Mouse (Mus musculus) thymus, adult 2 months (tissue): ENCODE measurements around the gene Rtkn2. TPM values are rescaled to one million over a fixed set of nuclear protein-coding genes. Genes with fewer than 3 reads are reported as not detected.

ENCODE experiments used
- DNase-seq: peaks from one replicate; pipeline ENCODE4 v3.0.0; 2021
- H3K27ac ChIP-seq: fragments of 200-500 bp; 2 replicates; pipeline ENCODE4 v1.5.1; 2012; ENCODE audit warnings: low read length, control low read depth; ENCODE audit not compliant: control insufficient read depth, insufficient read depth
- H3K27me3 ChIP-seq: fragments of 200-500 bp; 2 replicates; pipeline ENCODE4 v1.6.1; 2012; ENCODE audit warnings: mild to moderate bottlenecking, low read length, moderate library complexity, mixed read lengths; ENCODE audit not compliant: control insufficient read depth, insufficient read depth
- H3K36me3 ChIP-seq: fragments of 200-500 bp; 2 replicates; pipeline ENCODE4 v1.6.1; 2012; ENCODE audit warnings: mild to moderate bottlenecking, low read length, moderate library complexity; ENCODE audit not compliant: control insufficient read depth, insufficient read depth
- H3K4me1 ChIP-seq: fragments of 200-500 bp; replicated peaks from 2 replicates; pipeline ENCODE4 v1.6.1; 2012; ENCODE audit warnings: low read length; ENCODE audit not compliant: control insufficient read depth, insufficient read depth
- H3K4me3 ChIP-seq: fragments of 200-500 bp; 2 replicates; pipeline ENCODE4 v1.5.1; 2012; ENCODE audit warnings: mild to moderate bottlenecking, low read length, control low read depth, moderate library complexity; ENCODE audit not compliant: control insufficient read depth, insufficient read depth
- CTCF ChIP-seq: fragments of 200-500 bp; IDR thresholded peaks from 2 replicates; pipeline ENCODE4 v1.5.1; 2012; ENCODE audit warnings: mild to moderate bottlenecking, control low read depth, low read length, moderate library complexity, borderline replicate concordance; ENCODE audit not compliant: control insufficient read depth, poor library complexity, insufficient read depth; ENCODE audit errors: extremely low read depth
- POLR2A ChIP-seq: fragments of 200-500 bp; IDR thresholded peaks from 2 replicates; pipeline ENCODE4 v1.6.1; 2012; ENCODE audit warnings: mild to moderate bottlenecking, low read length, control low read depth, moderate library complexity; ENCODE audit not compliant: control insufficient read depth, poor library complexity, insufficient read depth; ENCODE audit errors: extremely low read depth
- WGBS: fragments of 180-500 bp; shearing (Covaris S2); methylation state at CpG from one replicate; pipeline ENCODE4 v1.1.7; 2018; 5-methylcytosine and 5-hydroxymethylcytosine counted together
- polyA plus RNA-seq: library from polyadenylated mRNA; depleted of rRNA; stranded (reverse); fragments of >200 nt; gene quantifications from 2 replicates; pipeline ENCODE4 v1.2.3, GENCODE M21; 2012

Gene Rtkn2
- polyA plus RNA-seq, 1 experiment, result 4.2 TPM

GRCm38 (mm10) chr10:68025660-68026059, 46.3 kb downstream of the Rtkn2 start:
- WGBS, result 97% methylated on average over 3 of the region's 3 CpGs
- H3K4me3 ChIP-seq, result no peak overlapping the region
- H3K27me3 ChIP-seq, result no peaks in the 10 kb centered on the region
- DNase-seq, result no peak
- peaks cover 16% of the 10 kb centered on the region for H3K36me3 ChIP-seq
- H3K4me1 ChIP-seq, result no peaks in the 10 kb centered on the region; the same call in 1 of the 2 replicates
- TF ChIP-seq POLR2A (no peak), CTCF (no peak)
- H3K27ac ChIP-seq, result no peak overlapping the region

DNA sequence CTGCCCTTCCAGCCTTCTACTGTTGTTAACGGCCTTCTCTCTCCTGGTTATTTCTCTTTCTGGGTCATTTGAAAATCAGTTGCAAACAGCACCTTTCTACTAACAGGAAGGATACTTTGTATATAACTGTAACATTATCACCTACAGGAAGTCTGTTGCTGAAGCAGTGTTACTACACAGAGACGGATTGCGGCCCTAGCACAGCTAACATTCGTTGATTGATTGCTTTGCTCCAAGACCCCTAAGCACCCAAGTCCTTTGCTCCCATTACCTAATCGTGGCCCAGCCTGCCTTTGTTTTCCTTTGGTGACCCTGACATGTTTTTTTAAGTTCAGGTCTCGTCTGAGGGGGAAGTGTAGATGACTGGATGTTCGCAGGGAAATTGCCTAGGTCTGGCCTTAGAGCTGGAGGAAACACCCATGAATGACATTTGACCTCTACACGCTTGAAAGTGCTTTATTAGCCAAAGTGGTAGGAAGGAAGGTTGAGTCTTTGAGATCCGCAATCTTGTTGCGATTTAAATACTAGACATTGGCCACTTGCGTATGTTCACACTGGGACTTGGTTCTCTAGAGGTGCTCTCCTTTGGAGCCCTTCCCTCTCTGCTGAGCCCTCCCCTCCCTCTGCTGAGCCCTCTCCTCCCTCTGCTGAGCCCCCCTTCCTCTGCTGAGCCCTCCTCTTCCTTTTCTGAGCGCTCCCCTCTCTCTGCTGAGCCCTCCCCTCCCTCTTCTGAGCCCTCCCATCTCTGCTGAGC, 49.1 kb downstream of the Rtkn2 start:
- no peak for DNase-seq
- WGBS, result 94% methylated on average over 12 of the region's 12 CpGs
- no peak for TF ChIP-seq POLR2A
- TF ChIP-seq CTCF, result no peak
- Histone ChIP-seq H3K4me1 (no peaks in the 10 kb centered on the region), H3K36me3 (peaks cover 13% of the 10 kb centered on the region; the same call in 1 of the 2 replicates), H3K27me3 (no peaks in the 10 kb centered on the region), H3K27ac (no peak overlapping the region), H3K4me3 (no peak overlapping the region)

DNA sequence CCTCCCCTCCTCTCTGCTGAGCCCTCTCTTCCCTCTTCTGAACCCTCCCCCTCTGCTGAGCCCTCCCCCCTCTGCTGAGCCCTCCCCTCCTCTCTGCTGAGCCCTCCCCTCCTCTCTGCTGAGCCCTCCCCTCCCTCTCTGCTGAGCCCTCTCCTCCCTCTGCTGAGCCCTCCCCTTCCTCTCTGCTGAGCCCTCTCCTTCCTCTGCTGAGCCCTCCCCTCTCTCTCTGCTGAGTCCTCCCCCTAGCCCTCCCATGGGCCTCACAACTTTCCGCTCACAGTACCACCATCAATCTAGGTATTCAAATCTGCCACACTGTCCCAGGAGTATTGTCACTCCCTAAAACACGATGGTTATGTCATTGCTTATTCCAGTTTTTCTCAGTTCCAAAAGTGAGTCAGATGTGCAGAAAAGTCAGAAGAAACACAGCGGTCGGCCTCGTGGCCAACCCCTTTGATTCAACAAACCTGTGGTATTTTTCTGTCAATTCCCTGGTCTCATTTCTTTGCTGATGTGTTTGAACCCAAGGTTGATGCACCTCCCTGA, 49.8 kb downstream of the Rtkn2 start:
- DNase-seq, result no peak
- H3K4me1 ChIP-seq, result no peaks in the 10 kb centered on the region
- H3K27ac ChIP-seq, result no peak overlapping the region
- no peaks in the 10 kb centered on the region for H3K27me3 ChIP-seq
- no peak overlapping the region for H3K4me3 ChIP-seq
- TF ChIP-seq POLR2A, result no peak
- no peak for TF ChIP-seq CTCF
- WGBS, result 92% methylated on average over 5 of the region's 5 CpGs
- H3K36me3 ChIP-seq, result peaks cover 13% of the 10 kb centered on the region; the same call in 1 of the 2 replicates

DNA sequence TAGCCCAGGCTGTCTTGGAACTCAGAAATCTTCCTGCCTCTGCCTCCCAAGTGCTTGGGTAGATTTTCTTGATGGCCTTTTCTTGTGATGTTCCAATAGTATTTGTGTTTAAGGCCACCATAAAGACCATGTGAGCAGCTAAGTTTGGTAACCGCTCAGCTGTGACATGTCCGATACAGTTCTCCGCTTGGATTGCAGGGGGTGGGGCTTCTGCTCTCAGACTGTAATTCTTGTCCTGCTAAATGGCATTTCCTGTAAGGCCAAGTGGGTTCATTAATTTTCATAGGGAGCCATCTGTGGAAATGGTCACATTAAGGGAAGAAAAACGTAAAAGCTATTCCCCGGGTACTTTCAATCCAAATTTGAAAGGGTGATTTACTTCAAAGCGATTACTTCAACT, 50.7 kb downstream of the Rtkn2 start:
- Histone ChIP-seq H3K4me1 (no peaks in the 10 kb centered on the region), H3K27me3 (no peaks in the 10 kb centered on the region), H3K4me3 (no peak overlapping the region), H3K36me3 (peaks cover 13% of the 10 kb centered on the region; the same call in 1 of the 2 replicates), H3K27ac (no peak overlapping the region)
- 96% methylated on average over 6 of the region's 6 CpGs for WGBS
- no peak for DNase-seq
- TF ChIP-seq CTCF (no peak), POLR2A (no peak)

GRCm38 (mm10) chr10:68035707-68036367, 56.5 kb downstream of the Rtkn2 start:
- Histone ChIP-seq H3K4me1 (no peaks in the 10 kb centered on the region), H3K4me3 (no peak overlapping the region), H3K27ac (no peak overlapping the region), H3K36me3 (peaks cover under 1% of the 10 kb centered on the region; the same call in 1 of the 2 replicates), H3K27me3 (no peaks in the 10 kb centered on the region)
- no peak for TF ChIP-seq CTCF
- no peak for TF ChIP-seq POLR2A
- 80% methylated on average over 20 of the region's 20 CpGs for WGBS
- no peak for DNase-seq

DNA sequence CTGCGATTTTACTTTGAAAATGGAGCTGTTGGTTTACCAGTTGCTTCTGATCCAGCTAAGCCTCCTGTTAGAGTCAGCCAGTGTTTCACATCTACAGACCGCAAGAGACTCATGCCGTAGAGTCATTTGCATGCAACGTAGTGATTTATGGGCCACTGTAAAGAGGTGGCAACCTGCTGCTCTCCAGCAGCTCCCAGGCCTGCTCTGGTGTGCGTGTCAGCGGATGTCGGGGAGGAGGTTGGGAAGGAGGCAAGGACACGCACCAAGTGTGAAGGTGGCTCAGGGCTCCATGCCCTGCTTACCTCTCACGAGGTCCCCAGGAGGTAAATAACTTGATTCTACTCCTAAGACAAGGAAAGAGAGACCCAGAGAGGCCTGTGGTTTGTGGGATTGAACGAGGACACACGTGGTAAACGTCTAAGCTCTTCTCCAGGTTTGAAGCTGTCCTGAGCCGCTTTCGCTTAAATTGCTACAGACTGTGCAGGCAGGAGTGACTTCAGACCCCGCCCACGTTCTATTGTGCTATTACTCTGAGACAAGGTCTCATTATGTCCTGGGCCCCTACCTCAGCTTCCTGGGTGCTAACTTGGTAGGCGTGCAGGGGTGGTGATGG, 57.1 kb downstream of the Rtkn2 start:
- Histone ChIP-seq H3K27ac (no peak overlapping the region), H3K36me3 (peaks cover 3% of the 10 kb centered on the region; the same call in 1 of the 2 replicates), H3K27me3 (no peaks in the 10 kb centered on the region), H3K4me3 (no peak overlapping the region), H3K4me1 (no peaks in the 10 kb centered on the region)
- WGBS, result 65% methylated on average over 17 of the region's 17 CpGs
- no peak for TF ChIP-seq CTCF
- TF ChIP-seq POLR2A, result no peak
- no peak for DNase-seq
